Mouse (Mus musculus) embryo, embryonic 10 days (tissue): ENCODE data around the gene Tmem19.
"Not testable (repeated sequence)": the region's sequence is repeated elsewhere in the genome, so short reads cannot be mapped to it uniquely, and the experiment has no call there.

Experiments
- DNase-seq: peaks from one replicate; pipeline ENCODE4 v3.0.0-alpha.2; 2015; ENCODE audit warnings: low spot score

Gene Tmem19

GRCm38 (mm10) chr10:115349029-115349428, 13.3 kb downstream of the Tmem19 start:
- DNase-seq, result no peak

GRCm38 (mm10) chr10:115348131-115348530, 14.2 kb downstream of the Tmem19 start:
- DNase-seq, result no peak

GRCm38 (mm10) chr10:115346444-115346843, 15.9 kb downstream of the Tmem19 start:
- no peak for DNase-seq

- no peak for DNase-seq
Measured at GRCm38 (mm10) chr10:115342771-115343425, 19.4 kb downstream of the Tmem19 start.

- no peak for DNase-seq
Measured at GRCm38 (mm10) chr10:115339820-115340328, 22.4 kb downstream of the Tmem19 start.

GRCm38 (mm10) chr10:115336901-115337300, 25.4 kb downstream of the Tmem19 start:
- DNase-seq, result no peak

- DNase-seq, result no peak
Measured at GRCm38 (mm10) chr10:115333528-115333927, 28.8 kb downstream of the Tmem19 start.

- no peak for DNase-seq
Measured at GRCm38 (mm10) chr10:115332997-115333396, 29.3 kb downstream of the Tmem19 start.

- DNase-seq, result no peak
Measured at GRCm38 (mm10) chr10:115332420-115332952, 29.8 kb downstream of the Tmem19 start.

GRCm38 (mm10) chr10:115329010-115329530, 33.2 kb downstream of the Tmem19 start:
- no peak for DNase-seq

- no peak for DNase-seq
Measured at GRCm38 (mm10) chr10:115328514-115328913, 33.8 kb downstream of the Tmem19 start.

GRCm38 (mm10) chr10:115323295-115323694, 39.0 kb downstream of the Tmem19 start:
- DNase-seq, result peak; percentile 76

- no peak for DNase-seq
Measured at GRCm38 (mm10) chr10:115321317-115322035, 40.8 kb downstream of the Tmem19 start.

- DNase-seq, result not testable (repeated sequence)
Measured at GRCm38 (mm10) chr10:115318388-115318787, 43.9 kb downstream of the Tmem19 start.

- DNase-seq, result peak; percentile 18
Measured at GRCm38 (mm10) chr10:115316313-115316712, 46.0 kb downstream of the Tmem19 start.

- peak; percentile 97 for DNase-seq
Measured at GRCm38 (mm10) chr10:115315473-115316171, 46.7 kb downstream of the Tmem19 start, which contains the start of gene Rab21. Rab21 (minus strand) TSS chr10:115315594.

GRCm38 (mm10) chr10:115314582-115315452, 47.5 kb downstream of the Tmem19 start:
- DNase-seq, result peak; percentile 7

- DNase-seq, result no peak
Measured at GRCm38 (mm10) chr10:115314287-115314581, 48.1 kb downstream of the Tmem19 start.

GRCm38 (mm10) chr10:115313641-115314286, 48.5 kb downstream of the Tmem19 start:
- DNase-seq, result no peak

- peak; percentile 23 for DNase-seq
Measured at GRCm38 (mm10) chr10:115312732-115313131, 49.6 kb downstream of the Tmem19 start.

GRCm38 (mm10) chr10:115312194-115312593, 50.1 kb downstream of the Tmem19 start:
- no peak for DNase-seq
